Mouse (Mus musculus): ENCODE data around the gene Nr2f1. TPM values are rescaled to one million over a fixed set of nuclear protein-coding genes. Genes with fewer than 3 reads are reported as not detected.

The Nr2f1 gene
- total RNA-seq, 4 experiments from 2014 or later, result 0.15 to 0.36 (median 0.32) TPM

DNA sequence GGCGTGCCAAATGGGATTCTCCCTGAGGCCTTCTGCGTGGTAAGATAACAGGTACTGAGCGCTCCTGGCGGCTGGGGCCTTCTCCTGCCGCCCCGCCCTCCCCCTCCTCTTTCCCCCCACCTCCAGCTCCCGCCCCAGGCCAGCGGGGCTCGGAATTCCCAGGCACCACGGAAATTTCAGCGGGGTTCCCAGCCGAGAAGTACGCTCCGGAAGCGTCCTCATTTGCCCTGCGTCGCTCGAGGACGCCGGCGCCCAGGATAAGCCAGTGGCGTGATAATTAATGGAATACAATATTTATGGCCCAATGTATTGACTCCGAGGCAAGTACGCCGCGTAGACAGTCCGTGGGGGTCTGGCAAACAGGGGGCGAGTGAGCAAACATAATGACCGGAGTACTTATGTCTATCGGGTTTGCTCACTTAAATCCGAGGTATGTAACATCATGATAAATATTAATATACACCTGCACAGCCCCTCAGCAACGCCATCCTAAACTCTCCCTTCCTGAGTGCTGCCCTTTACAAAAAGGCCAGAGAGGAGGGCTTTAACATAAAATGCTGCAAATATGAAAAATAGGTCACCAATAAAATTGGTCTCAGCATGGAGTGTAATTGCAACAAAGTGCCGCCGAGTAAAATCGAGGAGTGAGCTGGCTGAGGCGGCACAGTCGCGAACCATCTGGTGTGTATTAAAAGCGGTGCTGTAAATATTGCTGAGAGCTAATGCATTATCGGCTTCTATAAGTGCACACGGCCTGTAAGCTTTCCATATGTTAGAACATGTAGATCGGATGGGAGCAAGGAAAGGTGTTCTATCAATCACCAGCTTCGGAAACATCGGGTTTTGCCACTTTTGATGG is 18.3 kb downstream of the Nr2f1 start:
- DNase-seq (ENCODE audit: low spot score in 2 of 2), result no peak

GRCm38 (mm10) chr13:78180261-78180660 is 19.3 kb downstream of the Nr2f1 start:
- no peak for DNase-seq (ENCODE audit: low spot score in 2 of 2)

- no peak for DNase-seq (ENCODE audit: low spot score in 2 of 2)
Measured at GRCm38 (mm10) chr13:78179312-78180097, 20.1 kb downstream of the Nr2f1 start.

- no peak for DNase-seq (ENCODE audit: low spot score in 2 of 2)
Measured at GRCm38 (mm10) chr13:78178771-78179170, 20.8 kb downstream of the Nr2f1 start.

DNA sequence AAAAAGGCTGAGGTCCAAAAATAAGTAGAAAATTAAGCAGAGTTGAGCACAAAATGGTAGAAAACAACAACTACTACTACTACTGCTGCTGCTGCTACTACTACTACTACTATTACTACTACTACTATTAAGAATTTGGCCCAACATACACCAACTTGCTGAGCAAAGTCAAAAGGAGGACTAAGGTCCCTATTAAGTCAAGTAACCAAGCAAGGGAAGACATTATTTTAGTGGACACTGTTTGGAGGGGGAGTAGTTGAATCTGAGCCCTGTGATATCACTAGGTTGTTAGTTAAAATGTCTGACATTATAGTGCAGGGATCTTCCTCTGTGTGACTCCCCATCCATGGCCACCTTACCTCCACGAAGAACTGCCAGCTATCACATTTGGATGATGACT is 21.5 kb downstream of the Nr2f1 start:
- no peak for DNase-seq (ENCODE audit: low spot score in 2 of 2)

- no peak for DNase-seq (ENCODE audit: low spot score in 2 of 2)
Measured at GRCm38 (mm10) chr13:78177381-78177950, 22.1 kb downstream of the Nr2f1 start.

DNA sequence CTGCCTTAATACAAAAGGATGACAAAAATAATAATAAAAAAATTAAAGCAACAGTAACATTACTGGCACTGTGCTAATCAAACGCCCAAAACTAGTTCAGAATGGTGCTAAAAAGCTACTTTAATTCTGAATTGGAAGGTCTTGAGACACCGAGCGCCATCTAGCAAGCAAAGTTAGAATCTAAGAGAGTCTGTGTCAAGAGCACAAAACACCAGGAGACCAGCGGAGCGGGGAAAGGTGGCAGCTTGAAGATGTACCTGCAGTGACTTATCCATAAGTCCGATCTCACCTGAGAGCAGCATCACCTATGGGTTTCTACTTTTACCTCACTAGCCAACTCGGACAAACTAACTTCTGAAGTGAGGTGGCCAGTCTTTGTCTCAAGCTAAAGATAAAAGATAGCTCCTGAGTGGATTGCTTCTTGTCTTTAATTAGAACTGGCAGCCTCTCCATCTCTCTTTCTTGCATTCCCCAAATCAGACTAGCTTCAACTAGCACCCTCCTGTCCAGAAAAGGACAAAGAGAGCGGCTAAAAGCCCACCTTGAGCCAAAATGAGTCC is 23.7 kb downstream of the Nr2f1 start:
- DNase-seq (ENCODE audit: low spot score in 2 of 2), result no peak

DNA sequence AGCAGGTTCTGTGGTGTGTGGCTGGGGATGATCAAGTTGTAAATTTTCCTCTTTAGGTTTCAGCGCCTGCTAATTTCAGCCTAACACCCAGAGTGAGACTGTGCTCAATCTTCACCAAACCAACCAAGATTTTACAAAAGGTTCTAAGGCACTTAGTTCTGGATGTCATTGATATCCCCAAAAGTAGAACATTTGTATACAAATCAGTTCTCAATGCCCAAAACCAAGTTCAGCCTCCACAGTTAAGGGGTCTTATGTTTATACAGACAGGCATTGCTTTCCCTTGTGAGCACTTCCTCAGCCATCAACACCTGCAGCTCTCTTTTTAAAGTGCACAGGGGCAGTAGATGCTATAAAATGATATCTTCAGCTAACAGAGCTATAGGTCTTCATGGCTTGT is 24.7 kb downstream of the Nr2f1 start:
- DNase-seq (ENCODE audit: low spot score in 2 of 2), result no peak

DNA sequence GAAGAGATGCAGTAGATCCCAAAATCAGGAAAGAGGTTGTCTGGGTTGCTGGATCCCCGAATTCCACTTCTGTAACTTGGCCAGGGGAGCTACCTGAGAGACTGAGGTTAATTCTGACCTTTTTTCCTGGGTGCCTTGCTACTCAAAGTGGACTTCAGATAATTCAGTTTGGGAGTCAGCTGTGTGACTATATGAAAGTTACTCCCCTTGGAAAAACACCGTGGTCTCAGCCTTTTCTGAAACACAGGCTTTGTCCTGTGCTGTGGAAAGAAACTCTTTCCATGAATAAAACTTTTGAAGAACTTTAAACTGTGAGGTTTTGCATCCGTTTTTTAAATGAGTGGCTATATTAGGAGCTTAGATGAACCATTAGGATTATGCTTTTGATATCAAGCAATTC is 25.4 kb downstream of the Nr2f1 start:
- no peak for DNase-seq (ENCODE audit: low spot score in 2 of 2)

DNA sequence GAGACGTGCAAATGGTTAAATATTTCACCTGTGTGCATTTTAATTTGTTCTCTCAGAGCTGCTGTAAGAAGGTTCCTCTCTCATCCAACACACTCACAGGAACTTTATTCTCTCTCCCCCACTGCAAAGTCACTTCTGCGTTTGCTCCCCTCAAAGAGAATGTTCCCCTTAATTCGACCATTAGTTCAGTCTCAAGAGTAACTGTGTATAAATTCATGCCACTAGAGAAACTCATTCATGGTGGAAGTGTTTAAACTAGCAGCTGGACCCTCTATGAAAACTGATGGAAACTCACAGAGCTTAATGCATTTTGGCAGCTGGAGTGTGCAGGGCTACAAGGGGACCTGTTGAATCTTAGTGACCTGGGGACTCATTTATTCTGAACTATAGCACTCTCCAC is 26.7 kb downstream of the Nr2f1 start:
- no peak for DNase-seq (ENCODE audit: low spot score in 2 of 2)

DNA sequence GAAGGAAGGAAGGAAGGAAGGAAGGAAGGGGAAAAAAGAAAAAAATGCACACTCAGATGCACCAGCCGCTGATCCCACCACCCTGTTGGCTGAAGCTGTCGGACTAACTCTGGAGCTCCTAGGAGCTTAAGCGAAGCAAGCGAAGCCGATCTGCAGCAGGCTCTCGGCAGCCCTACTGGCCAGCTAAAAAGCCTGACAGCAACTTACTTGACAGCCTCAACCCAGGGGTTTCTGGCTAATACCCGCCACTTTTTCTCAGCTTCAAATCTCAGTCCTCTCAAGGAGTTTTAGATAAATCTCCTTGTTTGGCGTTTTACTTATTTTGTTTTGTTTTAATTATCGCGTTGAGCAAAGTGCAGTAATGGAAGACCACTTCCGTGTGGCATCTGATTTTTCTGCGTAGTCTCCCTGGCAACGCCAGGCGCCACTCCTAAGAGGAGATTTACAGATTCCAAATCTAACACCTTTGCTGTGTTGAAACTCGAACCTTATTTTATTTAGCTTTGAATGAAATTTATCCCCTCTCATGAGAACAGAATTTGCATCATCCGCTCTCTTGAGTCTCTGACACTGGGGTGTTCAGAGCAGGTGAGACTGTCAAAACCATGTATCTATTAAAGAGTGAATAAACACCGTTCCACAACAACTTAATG is 27.4 kb downstream of the Nr2f1 start:
- no peak for DNase-seq (ENCODE audit: low spot score in 2 of 2)

GRCm38 (mm10) chr13:78171320-78171719 is 28.2 kb downstream of the Nr2f1 start:
- no peak for DNase-seq (ENCODE audit: low spot score in 2 of 2)

DNA sequence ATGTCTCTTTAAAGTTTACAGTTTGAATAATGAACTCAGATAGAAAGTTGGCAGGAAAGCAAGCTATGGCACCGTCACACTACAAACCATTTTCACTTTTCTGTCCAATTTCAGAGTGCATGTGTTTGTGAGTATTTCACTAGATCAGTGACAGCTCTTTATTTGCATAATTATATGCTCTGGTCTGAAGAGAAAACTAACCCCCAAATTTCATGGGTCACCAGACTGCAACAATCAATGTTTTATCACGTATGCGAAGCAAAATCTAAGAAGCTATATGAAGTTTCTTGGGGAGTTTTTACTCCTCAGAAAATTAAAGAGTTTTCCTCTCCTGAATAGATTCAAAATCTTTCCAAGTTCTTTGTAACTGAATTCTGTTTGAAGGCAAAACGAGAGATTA is 31.4 kb downstream of the Nr2f1 start:
- no peak for DNase-seq (ENCODE audit: low spot score in 2 of 2)

- no peak for DNase-seq (ENCODE audit: low spot score in 2 of 2)
Measured at GRCm38 (mm10) chr13:78164941-78165340, 34.6 kb downstream of the Nr2f1 start.

GRCm38 (mm10) chr13:78163087-78163958 is 36.2 kb downstream of the Nr2f1 start:
- peak; percentile 57 to 76 for DNase-seq (ENCODE audit: low spot score in 2 of 2)

- no peak for DNase-seq (ENCODE audit: low spot score in 2 of 2)
Measured at GRCm38 (mm10) chr13:78162149-78162548, 37.4 kb downstream of the Nr2f1 start.

GRCm38 (mm10) chr13:78157465-78157864 is 42.1 kb downstream of the Nr2f1 start:
- no peak for DNase-seq (ENCODE audit: low spot score in 2 of 2)

Data from gastrocnemius, adult 8-10 months (tissue).